Comparison of ENCODE assay signal across 8 mouse cellular contexts in the genomic region with DNA sequence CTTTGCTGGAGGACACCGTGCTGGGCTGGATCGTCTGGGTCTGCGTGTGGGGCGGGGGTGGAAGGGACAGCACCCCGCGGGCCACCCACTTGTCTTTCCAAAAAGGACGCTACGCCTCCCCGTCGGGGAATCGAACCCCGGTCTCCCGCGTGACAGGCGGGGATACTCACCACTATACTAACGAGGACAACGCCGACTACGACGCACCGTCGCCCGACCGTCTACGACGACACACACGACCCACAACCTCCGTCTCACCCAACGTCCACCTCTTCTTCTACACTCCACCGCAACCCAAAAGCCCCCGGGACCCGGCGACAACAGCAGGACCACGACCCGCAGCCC. TPM values are rescaled to one million over a fixed set of nuclear protein-coding genes. Genes with fewer than 3 reads are reported as not detected.
DNase-seq lines count a peak whose midpoint lies in the region; ATAC-seq and TF ChIP-seq lines count a peak whose summit lies in the region.
"Not testable (repeated sequence)": the region's sequence is repeated elsewhere in the genome, so short reads cannot be mapped to it uniquely, and the experiment has no call there.

No protein-coding gene starts in this region.

- TF ChIP-seq CTCF in bone marrow macrophage, adult 2 months (IDR thresholded peaks at IDR 0.05; ENCODE audit: low read depth, low read length): not testable (repeated sequence)

- peak overlapping the region; percentile 37 for H3K4me3 ChIP-seq in bone marrow macrophage, adult 2 months (ENCODE audit: insufficient read depth, low read length)
- H3K4me3 ChIP-seq in forebrain, embryonic 15.5 days: peak overlapping the region; percentile 36
- H3K4me3 ChIP-seq in heart, embryonic 16.5 days (ENCODE audit: low read length): peak overlapping the region; percentile 43
- H3K4me3 ChIP-seq in kidney, embryonic 15.5 days (replicated peaks): peak overlapping the region; percentile 29
- H3K4me3 ChIP-seq in limb, embryonic 14.5 days (replicated peaks; ENCODE audit: low read length): peak overlapping the region; percentile 47
- H3K4me3 ChIP-seq in midbrain, embryonic 10.5 days: peak overlapping the region; percentile 49

- peak overlapping the region; percentile 38 for H3K4me2 ChIP-seq in forebrain, embryonic 15.5 days (replicated peaks)
- H3K4me2 ChIP-seq in heart, embryonic 16.5 days (ENCODE audit: low read depth, low read length): peak overlapping the region; percentile 57
- H3K4me2 ChIP-seq in kidney, embryonic 15.5 days: peak overlapping the region; percentile 46
- H3K4me2 ChIP-seq in limb, embryonic 14.5 days (replicated peaks; ENCODE audit: low read depth, low read length, severe bottlenecking): peak overlapping the region; percentile 37; the same call in 1 of the 2 replicates

- peaks cover 15% of the 10 kb centered on the region for H3K4me1 ChIP-seq in bone marrow macrophage, adult 2 months (ENCODE audit: control insufficient read depth, insufficient read depth, low read length)
- H3K4me1 ChIP-seq in forebrain, embryonic 15.5 days; limb, embryonic 14.5 days (ENCODE audit: control insufficient read depth, insufficient read depth, low read length): not testable (repeated sequence)
- peaks cover 11% of the 10 kb centered on the region for H3K4me1 ChIP-seq in heart, embryonic 16.5 days (ENCODE audit: control insufficient read depth, insufficient read depth, low read length)
- peaks cover 14% of the 10 kb centered on the region for H3K4me1 ChIP-seq in kidney, embryonic 15.5 days
- H3K4me1 ChIP-seq in midbrain, embryonic 10.5 days: peaks cover 15% of the 10 kb centered on the region

- H3K36me3 ChIP-seq in forebrain, embryonic 15.5 days; heart, embryonic 16.5 days (ENCODE audit: control insufficient read depth, insufficient read depth); kidney, embryonic 15.5 days; limb, embryonic 14.5 days (ENCODE audit: control insufficient read depth, insufficient read depth, low read length); midbrain, embryonic 10.5 days: not testable (repeated sequence)

- 1% methylated on average over 21 of the region's 35 CpGs for WGBS in forebrain, embryonic 15.5 days
- under 1% methylated on average over 18 of the region's 35 CpGs for WGBS in heart, embryonic 16.5 days
- WGBS in kidney, embryonic 15.5 days: under 1% methylated on average over 23 of the region's 35 CpGs
- WGBS in limb, embryonic 14.5 days: 0% methylated on average over 13 of the region's 35 CpGs
- WGBS in midbrain, embryonic 10.5 days: 1% methylated on average over 26 of the region's 35 CpGs

- H3K9me3 ChIP-seq in forebrain, embryonic 15.5 days; heart, embryonic 16.5 days (replicated peaks; ENCODE audit: control insufficient read depth, low read length); kidney, embryonic 15.5 days (replicated peaks); limb, embryonic 14.5 days (ENCODE audit: control insufficient read depth, low read length); midbrain, embryonic 10.5 days (replicated peaks): not testable (repeated sequence)

- not testable (repeated sequence) for TF ChIP-seq POLR2A in bone marrow macrophage, adult 2 months (IDR thresholded peaks at IDR 0.05; ENCODE audit: borderline replicate concordance, low read depth, low read length); limb, embryonic 14.5 days (IDR thresholded peaks at IDR 0.05; ENCODE audit: borderline replicate concordance, extremely low read depth, insufficient read depth, insufficient read length)

- H3K27ac ChIP-seq in bone marrow macrophage, adult 2 months (ENCODE audit: insufficient read depth, low read depth, low read length); forebrain, embryonic 15.5 days (replicated peaks); heart, embryonic 16.5 days (ENCODE audit: low read length); kidney, embryonic 15.5 days; limb, embryonic 14.5 days (replicated peaks; ENCODE audit: low read depth, low read length); midbrain, embryonic 10.5 days (replicated peaks): not testable (repeated sequence)

- H3K9ac ChIP-seq in forebrain, embryonic 15.5 days (replicated peaks); heart, embryonic 16.5 days (ENCODE audit: low read length); kidney, embryonic 15.5 days; limb, embryonic 14.5 days (ENCODE audit: low read depth, low read length, severe bottlenecking): not testable (repeated sequence)

- peaks cover 38% of the 10 kb centered on the region for H3K27me3 ChIP-seq in forebrain, embryonic 15.5 days
- peaks cover 23% of the 10 kb centered on the region for H3K27me3 ChIP-seq in heart, embryonic 16.5 days (ENCODE audit: control insufficient read depth, insufficient read depth, low read length)
- peaks cover 41% of the 10 kb centered on the region for H3K27me3 ChIP-seq in kidney, embryonic 15.5 days
- H3K27me3 ChIP-seq in limb, embryonic 14.5 days (ENCODE audit: control insufficient read depth, insufficient read depth, low read length): peaks cover 39% of the 10 kb centered on the region
- H3K27me3 ChIP-seq in midbrain, embryonic 10.5 days (ENCODE audit: low read depth, poor library complexity, severe bottlenecking): peaks cover 53% of the 10 kb centered on the region

- peak; percentile 57 for ATAC-seq in forebrain, embryonic 15.5 days (replicated peaks)
- ATAC-seq in heart, embryonic 16.5 days (replicated peaks; ENCODE audit: extremely low read depth, insufficient read depth, low FRiP score): peak; percentile 28
- peak; percentile 27 for ATAC-seq in kidney, embryonic 15.5 days (replicated peaks; ENCODE audit: low FRiP score)
- peak; percentile 28 for ATAC-seq in limb, embryonic 14.5 days (ENCODE audit: low FRiP score, low read depth)

- DNase-seq in limb, embryonic 14.5 days (ENCODE audit: low spot score); midbrain, embryonic 10.5 days (ENCODE audit: low spot score): not testable (repeated sequence)
- peak; percentile 79 to 85 for DNase-seq in right cerebral cortex, postnatal 10 days (ENCODE audit: low spot score in 2 of 2)
- DNase-seq in thymus, postnatal 36 days: peak; percentile 53 to 56

RNA-seq across cellular contexts. Expression of a gene that starts 0.5 kb away (rescaled TPM):
- 1,121 and 1,154 TPM in 2 replicates for polyA plus RNA-seq in bone marrow macrophage, adult 2 months (2012; ENCODE audit: insufficient read depth, insufficient read length, missing spikeins)
- polyA plus RNA-seq in forebrain, embryonic 15.5 days (2015; fragmentation: Nextera tagmentation; extraction: Ambion mirVana): 8.7 and 8.8 TPM in 2 replicates
- 10.2 and 10.7 TPM in 2 replicates for polyA plus RNA-seq in heart, embryonic 16.5 days (2015; fragmentation: Nextera tagmentation; extraction: Ambion mirVana)
- 7.8 and 10.5 TPM in 2 replicates for polyA plus RNA-seq in kidney, embryonic 15.5 days (2015; fragmentation: Nextera tagmentation; extraction: Ambion mirVana)
- polyA plus RNA-seq in limb, embryonic 14.5 days (2012; rRNA removed): 12.8 and 13.7 TPM in 2 replicates
- 17.6 and 19.7 TPM in 2 replicates for polyA plus RNA-seq in limb, embryonic 14.5 days (2014; fragmentation: Nextera tagmentation; extraction: Ambion mirVana)
- 5.5 and 7.8 TPM in 2 replicates for polyA plus RNA-seq in midbrain, embryonic 10.5 days (2016; fragmentation: Nextera tagmentation; extraction: Ambion mirVana)

RNA-seq across cellular contexts. Expression of a gene that starts 46.5 kb away (rescaled TPM):
- polyA plus RNA-seq in bone marrow macrophage, adult 2 months (2012; ENCODE audit: insufficient read depth, insufficient read length, missing spikeins): 84.3 and 86.6 TPM in 2 replicates
- polyA plus RNA-seq in forebrain, embryonic 15.5 days (2015; fragmentation: Nextera tagmentation; extraction: Ambion mirVana): 0.34 and 0.36 TPM in 2 replicates
- 1.1 and 1.3 TPM in 2 replicates for polyA plus RNA-seq in heart, embryonic 16.5 days (2015; fragmentation: Nextera tagmentation; extraction: Ambion mirVana)
- polyA plus RNA-seq in kidney, embryonic 15.5 days (2015; fragmentation: Nextera tagmentation; extraction: Ambion mirVana): 1.2 and 1.3 TPM in 2 replicates
- 0.75 and 1.2 TPM in 2 replicates for polyA plus RNA-seq in limb, embryonic 14.5 days (2012; rRNA removed)
- 0.59 and 0.79 TPM in 2 replicates for polyA plus RNA-seq in limb, embryonic 14.5 days (2014; fragmentation: Nextera tagmentation; extraction: Ambion mirVana)
- 0.25 TPM in 1 of 2 replicates, not detected in the other for polyA plus RNA-seq in midbrain, embryonic 10.5 days (2016; fragmentation: Nextera tagmentation; extraction: Ambion mirVana)

RNA-seq across cellular contexts. Expression of a gene that starts 48.5 kb away (rescaled TPM):
- polyA plus RNA-seq in bone marrow macrophage, adult 2 months (2012; ENCODE audit: insufficient read depth, insufficient read length, missing spikeins): 4.5 and 5.7 TPM in 2 replicates
- polyA plus RNA-seq in forebrain, embryonic 15.5 days (2015; fragmentation: Nextera tagmentation; extraction: Ambion mirVana): 4.0 and 10.3 TPM in 2 replicates
- 2.9 and 3.5 TPM in 2 replicates for polyA plus RNA-seq in heart, embryonic 16.5 days (2015; fragmentation: Nextera tagmentation; extraction: Ambion mirVana)
- polyA plus RNA-seq in kidney, embryonic 15.5 days (2015; fragmentation: Nextera tagmentation; extraction: Ambion mirVana): 2.0 and 2.1 TPM in 2 replicates
- 2.1 and 2.7 TPM in 2 replicates for polyA plus RNA-seq in limb, embryonic 14.5 days (2012; rRNA removed)
- 1.1 and 1.3 TPM in 2 replicates for polyA plus RNA-seq in limb, embryonic 14.5 days (2014; fragmentation: Nextera tagmentation; extraction: Ambion mirVana)
- polyA plus RNA-seq in midbrain, embryonic 10.5 days (2016; fragmentation: Nextera tagmentation; extraction: Ambion mirVana): 2.8 and 2.9 TPM in 2 replicates

Comparison
In these comparisons a context has a peak if more than half of its experiments do, and no peak if none do; other contexts are left out.
1. RNA of a gene that starts 0.5 kb away (polyA plus RNA-seq): 1,121 to 1,154 TPM in bone marrow macrophage, adult 2 months; 12.8 to 19.7 TPM in limb, embryonic 14.5 days, 10.2 to 10.7 TPM in heart, embryonic 16.5 days, 7.8 to 10.5 TPM in kidney, embryonic 15.5 days, 8.7 to 8.8 TPM in forebrain, embryonic 15.5 days and 5.5 to 7.8 TPM in midbrain, embryonic 10.5 days; every median in the first group is over 10 times any median in the second.
2. RNA of a gene that starts 46.5 kb away (polyA plus RNA-seq): 84.3 to 86.6 TPM in bone marrow macrophage, adult 2 months; 1.1 to 1.3 TPM in heart, embryonic 16.5 days, 1.2 to 1.3 TPM in kidney, embryonic 15.5 days, 0.59 to 1.2 TPM in limb, embryonic 14.5 days, 0.34 to 0.36 TPM in forebrain, embryonic 15.5 days and 0.25 TPM in midbrain, embryonic 10.5 days; every median in the first group is over 10 times any median in the second.
3. Peak in every context shown above with its lines, with median percentiles within 50 percentile points of each other: H3K4me3 ChIP-seq, ATAC-seq and H3K4me2 ChIP-seq.